Mouse (Mus musculus): ENCODE data around the gene Nup54. TPM values are rescaled to one million over a fixed set of nuclear protein-coding genes. Genes with fewer than 3 reads are reported as not detected.
A peak's percentile ranks its signal among the peaks of the same experiment; 100 is the strongest.

Gene Nup54
- polyA plus RNA-seq, 1 experiment from 2014 or later = 39.8 TPM

- no peaks in the 10 kb centered on the region for H3K9me3 ChIP-seq (ENCODE audit: control insufficient read depth, low read length)
- no peak for ATAC-seq (ENCODE audit: low read depth)
- H3K4me2 ChIP-seq (ENCODE audit: low read depth, low read length) = no peak overlapping the region
- no peaks in the 10 kb centered on the region for H3K27me3 ChIP-seq (replicated peaks; ENCODE audit: control insufficient read depth, insufficient read depth, low read length)
- H3K9ac ChIP-seq (ENCODE audit: low read depth, low read length) = no peak overlapping the region
- H3K36me3 ChIP-seq (ENCODE audit: control insufficient read depth, insufficient read depth, low read length) = peaks cover 22% of the 10 kb centered on the region
- WGBS = 42% methylated on average over 5 of the region's 5 CpGs
- H3K4me1 ChIP-seq (ENCODE audit: control insufficient read depth, insufficient read depth, low read length) = no peaks in the 10 kb centered on the region
- H3K4me3 ChIP-seq (ENCODE audit: low read depth, low read length) = no peak overlapping the region
- DNase-seq (ENCODE audit: low spot score) = no peak
- H3K27ac ChIP-seq (replicated peaks; ENCODE audit: low read depth, low read length) = no peak overlapping the region
These were observed 23.7 kb upstream of the Nup54 start for GRCm38 (mm10) chr5:92458726-92459125.

GRCm38 (mm10) chr5:92457410-92457809 is 22.4 kb upstream of the Nup54 start:
- no peaks in the 10 kb centered on the region for H3K4me1 ChIP-seq (ENCODE audit: control insufficient read depth, insufficient read depth, low read length)
- WGBS = 78% methylated on average over 2 of the region's 2 CpGs
- no peak overlapping the region for H3K9ac ChIP-seq (ENCODE audit: low read depth, low read length)
- H3K4me3 ChIP-seq (ENCODE audit: low read depth, low read length) = no peak overlapping the region
- H3K4me2 ChIP-seq (ENCODE audit: low read depth, low read length) = no peak overlapping the region
- H3K27me3 ChIP-seq (replicated peaks; ENCODE audit: control insufficient read depth, insufficient read depth, low read length) = no peaks in the 10 kb centered on the region
- no peak overlapping the region for H3K27ac ChIP-seq (replicated peaks; ENCODE audit: low read depth, low read length)
- DNase-seq (ENCODE audit: low spot score) (no peak), ATAC-seq (ENCODE audit: low read depth) (no peak)
- H3K9me3 ChIP-seq (ENCODE audit: control insufficient read depth, low read length) = no peaks in the 10 kb centered on the region
- H3K36me3 ChIP-seq (ENCODE audit: control insufficient read depth, insufficient read depth, low read length) = peaks cover 31% of the 10 kb centered on the region

GRCm38 (mm10) chr5:92452876-92453275 is 17.9 kb upstream of the Nup54 start:
- H3K4me3 ChIP-seq (ENCODE audit: low read depth, low read length) = no peak overlapping the region
- ATAC-seq (ENCODE audit: low read depth) = no peak
- H3K27me3 ChIP-seq (replicated peaks; ENCODE audit: control insufficient read depth, insufficient read depth, low read length) = no peaks in the 10 kb centered on the region
- no peaks in the 10 kb centered on the region for H3K9me3 ChIP-seq (ENCODE audit: control insufficient read depth, low read length)
- H3K36me3 ChIP-seq (ENCODE audit: control insufficient read depth, insufficient read depth, low read length) = peaks cover 56% of the 10 kb centered on the region
- no peak overlapping the region for H3K27ac ChIP-seq (replicated peaks; ENCODE audit: low read depth, low read length)
- no peak overlapping the region for H3K9ac ChIP-seq (ENCODE audit: low read depth, low read length)
- WGBS = 96% methylated on average over 5 of the region's 5 CpGs
- no peak overlapping the region for H3K4me2 ChIP-seq (ENCODE audit: low read depth, low read length)
- no peaks in the 10 kb centered on the region for H3K4me1 ChIP-seq (ENCODE audit: control insufficient read depth, insufficient read depth, low read length)
- no peak for DNase-seq (ENCODE audit: low spot score)

- no peak overlapping the region for H3K27ac ChIP-seq (replicated peaks; ENCODE audit: low read depth, low read length)
- WGBS = 90% methylated on average over 5 of the region's 5 CpGs
These were observed 11.7 kb upstream of the Nup54 start for GRCm38 (mm10) chr5:92446736-92447135.

GRCm38 (mm10) chr5:92445016-92445415 is 10.0 kb upstream of the Nup54 start:
- Histone ChIP-seq H3K4me1 (ENCODE audit: control insufficient read depth, insufficient read depth, low read length) (no peaks in the 10 kb centered on the region), H3K27ac (replicated peaks; ENCODE audit: low read depth, low read length) (no peak overlapping the region), H3K27me3 (replicated peaks; ENCODE audit: control insufficient read depth, insufficient read depth, low read length) (no peaks in the 10 kb centered on the region), H3K36me3 (ENCODE audit: control insufficient read depth, insufficient read depth, low read length) (peaks cover 53% of the 10 kb centered on the region), H3K9ac (ENCODE audit: low read depth, low read length) (no peak overlapping the region), H3K4me2 (ENCODE audit: low read depth, low read length) (no peak overlapping the region), H3K9me3 (ENCODE audit: control insufficient read depth, low read length) (no peaks in the 10 kb centered on the region), H3K4me3 (ENCODE audit: low read depth, low read length) (no peak overlapping the region)
- DNase-seq (ENCODE audit: low spot score) = no peak
- ATAC-seq (ENCODE audit: low read depth) = no peak
- 82% methylated on average over 2 of the region's 2 CpGs for WGBS

More at GRCm38 (mm10) chr5:92446736-92447135, 11.7 kb upstream of the Nup54 start:
- Histone ChIP-seq H3K27me3 (replicated peaks; ENCODE audit: control insufficient read depth, insufficient read depth, low read length) (no peaks in the 10 kb centered on the region), H3K9me3 (ENCODE audit: control insufficient read depth, low read length) (no peaks in the 10 kb centered on the region), H3K36me3 (ENCODE audit: control insufficient read depth, insufficient read depth, low read length) (peaks cover 70% of the 10 kb centered on the region), H3K4me1 (ENCODE audit: control insufficient read depth, insufficient read depth, low read length) (no peaks in the 10 kb centered on the region), H3K9ac (ENCODE audit: low read depth, low read length) (no peak overlapping the region), H3K4me2 (ENCODE audit: low read depth, low read length) (no peak overlapping the region), H3K4me3 (ENCODE audit: low read depth, low read length) (no peak overlapping the region)
- no peak for DNase-seq (ENCODE audit: low spot score)
- no peak for ATAC-seq (ENCODE audit: low read depth)

- H3K4me1 ChIP-seq (ENCODE audit: control insufficient read depth, insufficient read depth, low read length) = no peaks in the 10 kb centered on the region
- WGBS = 89% methylated on average over 7 of the region's 7 CpGs
These were observed 7.9 kb upstream of the Nup54 start for GRCm38 (mm10) chr5:92442914-92443313.

GRCm38 (mm10) chr5:92441494-92441893 is 6.5 kb upstream of the Nup54 start:
- Histone ChIP-seq H3K9me3 (ENCODE audit: control insufficient read depth, low read length) (no peaks in the 10 kb centered on the region), H3K36me3 (ENCODE audit: control insufficient read depth, insufficient read depth, low read length) (peaks cover 25% of the 10 kb centered on the region; the same call in 1 of the 2 replicates), H3K9ac (ENCODE audit: low read depth, low read length) (no peak overlapping the region), H3K4me1 (ENCODE audit: control insufficient read depth, insufficient read depth, low read length) (no peaks in the 10 kb centered on the region), H3K27me3 (replicated peaks; ENCODE audit: control insufficient read depth, insufficient read depth, low read length) (no peaks in the 10 kb centered on the region), H3K4me3 (ENCODE audit: low read depth, low read length) (no peak overlapping the region), H3K4me2 (ENCODE audit: low read depth, low read length) (no peak overlapping the region), H3K27ac (replicated peaks; ENCODE audit: low read depth, low read length) (no peak overlapping the region)
- DNase-seq (ENCODE audit: low spot score) = no peak
- 62% methylated on average over 5 of the region's 5 CpGs for WGBS
- no peak for ATAC-seq (ENCODE audit: low read depth)

More at GRCm38 (mm10) chr5:92442914-92443313, 7.9 kb upstream of the Nup54 start:
- Histone ChIP-seq H3K27ac (replicated peaks; ENCODE audit: low read depth, low read length) (no peak overlapping the region), H3K9ac (ENCODE audit: low read depth, low read length) (no peak overlapping the region), H3K4me2 (ENCODE audit: low read depth, low read length) (no peak overlapping the region), H3K9me3 (ENCODE audit: control insufficient read depth, low read length) (no peaks in the 10 kb centered on the region), H3K36me3 (ENCODE audit: control insufficient read depth, insufficient read depth, low read length) (peaks cover 38% of the 10 kb centered on the region), H3K27me3 (replicated peaks; ENCODE audit: control insufficient read depth, insufficient read depth, low read length) (no peaks in the 10 kb centered on the region), H3K4me3 (ENCODE audit: low read depth, low read length) (no peak overlapping the region)
- ATAC-seq (ENCODE audit: low read depth) (no peak), DNase-seq (ENCODE audit: low spot score) (no peak)

GRCm38 (mm10) chr5:92438540-92438939 is 3.5 kb upstream of the Nup54 start:
- Histone ChIP-seq H3K4me1 (ENCODE audit: control insufficient read depth, insufficient read depth, low read length) (peaks cover 8% of the 10 kb centered on the region; the same call in 1 of the 2 replicates), H3K9ac (ENCODE audit: low read depth, low read length) (no peak overlapping the region), H3K27ac (replicated peaks; ENCODE audit: low read depth, low read length) (no peak overlapping the region), H3K4me3 (ENCODE audit: low read depth, low read length) (no peak overlapping the region), H3K36me3 (ENCODE audit: control insufficient read depth, insufficient read depth, low read length) (0 out of 2 replicates have a peak, but pooled peaks cover 7% of the 10 kb centered on the region), H3K9me3 (ENCODE audit: control insufficient read depth, low read length) (no peaks in the 10 kb centered on the region), H3K4me2 (ENCODE audit: low read depth, low read length) (no peak overlapping the region), H3K27me3 (replicated peaks; ENCODE audit: control insufficient read depth, insufficient read depth, low read length) (no peaks in the 10 kb centered on the region)
- WGBS = 84% methylated on average over 8 of the region's 8 CpGs
- no peak for DNase-seq (ENCODE audit: low spot score)
- no peak for ATAC-seq (ENCODE audit: low read depth)

- DNase-seq (ENCODE audit: low spot score) = no peak
- ATAC-seq (ENCODE audit: low read depth) = peak; percentile 69
- Histone ChIP-seq H3K36me3 (ENCODE audit: control insufficient read depth, insufficient read depth, low read length) (peaks cover 9% of the 10 kb centered on the region), H3K4me2 (ENCODE audit: low read depth, low read length) (peak overlapping the region; percentile 74), H3K9me3 (ENCODE audit: control insufficient read depth, low read length) (no peaks in the 10 kb centered on the region), H3K27ac (replicated peaks; ENCODE audit: low read depth, low read length) (peak overlapping the region; percentile 86), H3K9ac (ENCODE audit: low read depth, low read length) (peak overlapping the region; percentile 95), H3K4me1 (ENCODE audit: control insufficient read depth, insufficient read depth, low read length) (peaks cover 13% of the 10 kb centered on the region; the same call in 1 of the 2 replicates), H3K27me3 (replicated peaks; ENCODE audit: control insufficient read depth, insufficient read depth, low read length) (no peaks in the 10 kb centered on the region), H3K4me3 (ENCODE audit: low read depth, low read length) (peak overlapping the region; percentile 88)
- 0% methylated on average over 1 of the region's 39 CpGs for WGBS
These were observed 441 bp downstream of the Nup54 start for GRCm38 (mm10) chr5:92434571-92434985.
